Mouse (Mus musculus) cerebellum, adult 9-10 months (tissue): ENCODE measurements around the gene Ube2j2.

Source experiments
- DNase-seq: peaks from one replicate; pipeline ENCODE4 v3.0.0; 2022

The Ube2j2 gene

GRCm38 (mm10) chr4:155964396-155964795 lies 20.8 kb downstream of the Ube2j2 start:
- DNase-seq = no peak

DNA sequence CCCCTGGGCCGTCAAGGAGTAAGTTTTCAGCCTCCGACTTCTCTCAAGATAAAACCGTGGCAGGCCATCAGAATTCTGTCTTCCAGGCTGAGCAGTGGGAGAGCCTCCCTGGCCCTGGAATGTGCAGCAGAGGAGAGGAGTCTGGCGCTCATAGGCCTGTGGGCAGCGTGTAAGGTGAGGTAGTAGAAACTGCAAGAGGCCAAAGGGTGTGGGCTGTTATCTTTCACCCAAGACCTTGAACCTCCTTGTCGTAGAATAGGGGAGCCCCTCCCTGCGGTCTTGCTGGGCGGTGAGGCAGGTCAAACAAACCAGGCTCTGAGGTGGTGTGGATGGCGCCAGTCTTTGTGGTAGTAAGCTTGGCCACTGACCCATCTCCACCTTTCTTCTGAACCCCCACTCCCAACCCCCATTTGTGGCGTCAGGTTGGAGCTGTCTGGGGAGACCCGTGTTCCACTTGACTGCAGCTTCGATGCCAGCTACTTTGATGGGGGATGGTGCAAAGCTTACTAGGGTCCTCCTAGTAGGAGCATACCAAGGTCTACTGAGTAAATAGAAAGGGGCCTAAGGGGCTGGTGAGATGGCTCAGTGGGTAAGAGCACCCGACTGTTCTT lies 25.5 kb downstream of the Ube2j2 start:
- DNase-seq = no peak

- DNase-seq = no peak
Observed at GRCm38 (mm10) chr4:155970286-155970685, 26.7 kb downstream of the Ube2j2 start.

GRCm38 (mm10) chr4:155972651-155973050 lies 29.0 kb downstream of the Ube2j2 start:
- no peak for DNase-seq

DNA sequence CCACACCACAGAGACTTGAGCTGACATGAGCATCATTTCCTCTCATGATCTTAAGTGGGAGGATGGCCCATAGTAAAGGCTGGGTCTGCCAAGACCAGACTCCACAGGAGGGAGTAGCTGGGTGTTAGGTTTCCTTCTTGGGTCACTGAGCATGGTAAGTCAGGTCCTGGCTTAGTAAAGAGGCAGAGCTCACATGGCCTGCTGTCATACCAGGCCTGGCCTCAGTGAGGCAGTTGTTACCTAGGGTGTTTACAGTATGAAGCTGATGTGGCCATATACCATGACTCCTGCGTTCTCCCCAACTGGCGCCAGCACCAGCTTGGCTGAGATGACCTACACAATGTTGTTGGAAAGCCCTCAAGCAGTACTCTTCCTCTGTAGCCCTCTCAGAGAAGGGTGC lies 29.6 kb downstream of the Ube2j2 start:
- no peak for DNase-seq

GRCm38 (mm10) chr4:155981436-155982082 lies 37.9 kb downstream of the Ube2j2 start:
- DNase-seq = no peak

- DNase-seq = no peak
Observed at GRCm38 (mm10) chr4:155983788-155984187, 40.2 kb downstream of the Ube2j2 start.

DNA sequence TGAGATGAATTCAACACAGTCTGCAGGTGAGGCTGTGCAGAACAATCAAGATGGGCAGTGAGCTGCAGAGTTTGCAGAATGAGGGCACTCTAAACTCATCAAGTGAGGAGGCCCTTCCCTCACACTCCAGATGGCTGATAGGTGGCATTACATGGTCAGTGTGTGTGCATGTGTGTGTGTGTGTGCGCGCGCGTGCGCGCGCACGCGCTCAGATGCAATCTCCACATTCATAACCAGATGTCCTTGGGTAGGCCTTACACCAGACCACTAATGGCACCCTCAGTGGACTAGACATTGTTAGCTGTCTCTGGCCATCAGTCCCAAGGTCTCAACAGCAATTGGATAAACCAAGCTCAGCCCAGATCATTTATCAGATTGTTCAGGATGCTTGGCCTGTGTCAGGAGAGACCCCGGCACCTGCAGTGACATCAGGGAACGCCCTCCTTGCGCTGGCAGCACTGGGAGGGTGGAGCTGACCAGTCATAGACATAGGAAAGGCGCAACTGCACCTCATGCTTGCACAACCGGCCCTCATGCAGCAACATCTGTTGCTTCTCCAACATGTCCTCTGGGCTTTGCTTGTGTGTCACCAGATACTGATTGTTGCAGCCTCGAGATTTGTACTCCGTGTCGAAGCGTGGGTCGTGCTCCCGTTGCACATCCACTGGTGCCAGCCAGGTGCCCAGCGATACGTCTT lies 47.7 kb downstream of the Ube2j2 start:
- DNase-seq = peak; percentile 68

DNA sequence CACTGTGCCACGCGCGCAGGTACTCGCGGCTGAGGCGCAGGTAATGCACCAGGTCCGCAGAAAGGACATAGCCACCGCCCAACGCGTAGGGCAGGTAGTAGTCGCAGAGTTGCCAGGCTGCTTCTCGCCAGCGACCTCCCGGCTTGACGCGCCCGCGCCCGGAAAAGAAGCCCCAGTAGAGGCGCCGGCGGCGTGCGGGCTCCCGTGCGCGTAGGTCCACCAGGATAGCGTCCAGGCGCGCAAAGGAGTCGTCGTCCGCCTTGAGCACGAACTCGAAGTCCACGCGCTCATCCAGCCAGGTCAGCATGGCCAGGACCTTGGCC lies 48.2 kb downstream of the Ube2j2 start:
- no peak for DNase-seq

DNA sequence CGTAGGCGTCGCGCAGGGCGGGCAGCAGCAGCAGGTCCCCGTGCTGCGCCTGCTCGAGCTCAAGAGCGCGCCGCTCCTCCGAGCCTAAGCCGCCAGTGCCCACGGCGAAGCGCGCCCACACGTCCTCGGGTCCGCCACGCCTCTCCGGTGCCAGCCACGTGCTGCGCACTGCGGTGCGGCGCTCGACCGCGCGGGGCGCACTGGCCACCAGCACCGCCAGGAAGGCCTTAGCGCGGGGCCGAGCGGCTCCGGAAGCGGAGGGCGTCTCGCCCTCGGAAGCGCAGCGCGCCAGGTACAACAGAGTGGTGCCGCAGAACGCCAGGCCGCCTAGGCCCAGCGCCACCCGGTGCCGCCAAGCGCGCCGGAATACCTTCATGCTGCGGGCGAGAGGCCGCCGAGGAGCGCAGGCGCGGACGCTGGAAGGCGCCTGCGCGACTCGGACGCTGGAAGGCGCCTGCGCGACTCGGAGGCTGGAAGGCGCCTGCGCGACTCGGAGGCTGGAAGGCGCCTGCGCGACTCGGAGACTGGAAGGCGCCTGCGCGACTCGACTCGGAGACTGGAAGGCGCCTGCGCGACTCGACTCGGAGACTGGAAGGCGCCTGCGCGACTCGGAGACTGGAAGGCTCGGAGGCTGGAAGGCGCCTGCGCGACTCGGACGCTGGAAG lies 48.7 kb downstream of the Ube2j2 start, which contains the start of the genes B3galt6 and Sdf4:
TSS of gene B3galt6 (minus strand) at position 409 of the 665 bp plus-strand sequence.
TSS of gene Sdf4 (plus strand) at position 632 of the 665 bp plus-strand sequence.
- DNase-seq = peak; percentile 87

- DNase-seq = peak; percentile 98
Observed at GRCm38 (mm10) chr4:155992906-155993547, 49.4 kb downstream of the Ube2j2 start.

DNA sequence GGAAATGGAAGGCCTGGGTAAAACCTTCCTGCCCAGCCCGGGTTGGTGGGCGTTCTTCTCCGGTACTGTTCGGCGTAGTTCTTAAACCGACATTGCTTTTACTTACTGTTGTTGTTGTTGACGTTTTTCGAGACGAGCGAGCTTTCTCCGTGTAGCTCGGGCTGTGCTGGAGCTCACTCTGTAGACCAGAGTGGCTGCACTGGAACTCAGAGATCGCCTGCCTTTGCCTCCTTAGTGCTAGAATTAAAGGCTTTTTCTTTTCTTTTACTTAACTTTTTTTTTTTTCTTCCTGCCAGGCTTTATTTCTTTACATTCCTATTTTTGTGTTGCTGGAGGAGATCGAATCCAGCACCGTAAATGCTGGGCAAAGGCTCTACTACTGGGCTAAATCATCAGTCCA lies 50.0 kb downstream of the Ube2j2 start:
- DNase-seq = peak; percentile 29

DNA sequence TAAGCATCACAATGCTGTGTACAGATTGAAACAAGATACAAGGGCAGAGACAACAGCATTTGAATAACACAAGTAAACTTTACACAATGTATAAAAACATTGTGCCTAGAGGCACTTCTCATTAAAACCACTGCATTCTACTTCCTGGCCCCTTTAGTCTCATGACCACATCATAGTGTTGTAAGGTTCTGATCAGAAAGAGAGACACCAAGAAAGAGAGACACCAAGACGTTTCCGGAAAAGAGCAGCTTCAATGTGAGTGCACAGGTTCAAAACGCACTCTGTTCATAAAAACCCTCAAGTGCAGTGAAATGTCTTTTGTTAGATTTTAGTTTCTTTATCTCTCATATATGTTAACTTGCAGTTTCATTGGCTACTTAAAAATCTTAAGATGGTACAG lies 60.5 kb downstream of the Ube2j2 start:
- no peak for DNase-seq

- no peak for DNase-seq
Observed at GRCm38 (mm10) chr4:156008369-156008768, 64.7 kb downstream of the Ube2j2 start.
